Mouse (Mus musculus) ovary, postnatal 36 days (tissue): Measurements from ENCODE around the gene Gm10053.

Experiments
- DNase-seq: peaks from one replicate; pipeline ENCODE4 v3.0.0; 2022; ENCODE audit warnings: low spot score, mixed read lengths

The Gm10053 gene

GRCm38 (mm10) chr19:24899578-24900544, 24.4 kb downstream of the Gm10053 start:
- no peak for DNase-seq

- DNase-seq: no peak
These were observed 25.2 kb downstream of the Gm10053 start, which contains the start of gene Foxd4 for GRCm38 (mm10) chr19:24900581-24901220. Foxd4 (minus strand) TSS chr19:24901197.

DNA sequence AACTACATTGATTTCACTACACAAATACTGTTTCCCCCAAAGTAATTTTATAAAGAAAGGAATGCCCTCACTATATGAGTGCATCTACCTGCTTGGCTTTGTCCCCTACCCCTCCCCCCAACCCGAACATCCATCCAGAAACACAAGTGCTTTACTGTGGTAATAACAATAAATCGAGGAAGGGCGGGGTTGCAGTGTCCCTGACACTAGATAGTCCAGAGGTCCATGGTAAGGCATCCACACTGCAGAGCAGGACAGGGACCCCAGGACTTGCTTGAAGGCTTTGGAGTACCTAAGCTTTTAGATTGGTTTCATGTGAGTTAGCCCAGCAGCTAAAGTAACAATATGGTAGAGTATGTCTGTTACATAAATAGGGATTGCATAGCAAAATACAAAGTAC, 26.2 kb downstream of the Gm10053 start:
- no peak for DNase-seq

GRCm38 (mm10) chr19:24902256-24902655, 26.8 kb downstream of the Gm10053 start:
- DNase-seq: no peak

GRCm38 (mm10) chr19:24902821-24903220, 27.3 kb downstream of the Gm10053 start:
- no peak for DNase-seq

- DNase-seq: no peak
These were observed 32.2 kb downstream of the Gm10053 start for GRCm38 (mm10) chr19:24907655-24908054.

- no peak for DNase-seq
These were observed 33.1 kb downstream of the Gm10053 start for GRCm38 (mm10) chr19:24908385-24909155.

DNA sequence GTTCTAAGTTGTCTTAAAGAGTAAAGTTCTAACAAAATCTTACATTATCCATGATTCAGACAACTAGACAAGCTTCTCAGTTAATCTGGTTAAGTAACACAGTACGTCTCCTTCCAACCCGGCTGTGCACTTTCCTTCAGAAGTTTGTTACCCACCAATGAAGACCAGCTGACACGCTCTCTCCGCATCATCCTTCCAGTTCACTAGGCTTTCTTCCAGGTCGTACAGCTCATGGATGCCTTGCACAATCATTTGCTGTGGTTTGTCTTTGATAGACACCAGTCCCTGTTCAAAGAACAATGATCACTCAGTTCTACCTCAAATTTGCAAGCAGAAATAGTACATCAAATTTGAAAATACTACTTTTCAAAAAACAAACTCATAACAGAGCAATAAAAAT, 45.4 kb downstream of the Gm10053 start:
- DNase-seq: no peak
